Mouse (Mus musculus): Measurements from ENCODE around the gene Pdia2.
"Not testable (repeated sequence)": the region's sequence is repeated elsewhere in the genome, so short reads cannot be mapped to it uniquely, and the experiment has no call there.

Pdia2 gene

DNA sequence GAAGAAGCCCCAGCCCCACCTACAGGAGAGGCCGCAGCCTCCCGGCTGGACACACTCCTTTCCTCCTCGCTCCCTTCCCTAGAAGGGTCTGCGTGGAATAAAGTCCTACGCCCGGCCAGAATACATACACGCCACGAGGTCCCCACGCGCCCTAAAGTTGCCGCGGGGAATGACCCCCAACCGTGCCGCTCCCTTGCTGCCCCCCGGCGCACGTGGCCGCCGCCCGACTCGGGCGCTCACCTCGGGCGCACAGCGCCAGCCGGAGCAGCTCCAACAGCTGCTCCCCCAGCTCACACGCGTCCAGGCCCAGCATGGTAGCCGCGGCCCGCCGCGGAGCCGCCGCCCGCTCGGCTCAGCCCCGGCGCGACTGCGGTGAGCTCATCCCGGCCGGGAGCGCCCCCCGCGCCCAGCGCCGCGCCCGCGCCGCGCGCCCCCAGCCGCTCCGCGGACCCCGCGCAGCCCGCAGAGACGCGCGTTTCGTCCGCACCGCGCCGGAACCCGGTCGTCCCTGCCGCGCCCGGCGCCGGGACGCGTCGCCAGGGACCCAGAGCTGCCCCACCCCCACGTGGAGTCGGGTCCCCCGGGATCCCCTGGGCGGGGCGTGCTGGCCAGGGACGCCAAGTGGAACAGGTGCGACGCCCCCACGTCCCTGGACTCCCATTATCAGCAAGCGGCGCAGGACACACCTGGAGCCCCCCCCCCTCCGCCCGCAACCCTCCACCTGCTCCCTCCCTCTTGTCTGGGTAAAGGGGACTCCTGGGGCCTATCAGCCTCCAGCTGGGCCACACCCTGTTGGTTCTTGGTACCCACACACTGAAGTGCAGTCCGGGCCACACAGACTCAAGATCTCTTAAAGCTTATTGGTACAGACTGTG, 2.2 kb upstream of the Pdia2 start:
- peak; percentile 21 to 25 for DNase-seq (ENCODE audit: low spot score in 2 of 2)

DNA sequence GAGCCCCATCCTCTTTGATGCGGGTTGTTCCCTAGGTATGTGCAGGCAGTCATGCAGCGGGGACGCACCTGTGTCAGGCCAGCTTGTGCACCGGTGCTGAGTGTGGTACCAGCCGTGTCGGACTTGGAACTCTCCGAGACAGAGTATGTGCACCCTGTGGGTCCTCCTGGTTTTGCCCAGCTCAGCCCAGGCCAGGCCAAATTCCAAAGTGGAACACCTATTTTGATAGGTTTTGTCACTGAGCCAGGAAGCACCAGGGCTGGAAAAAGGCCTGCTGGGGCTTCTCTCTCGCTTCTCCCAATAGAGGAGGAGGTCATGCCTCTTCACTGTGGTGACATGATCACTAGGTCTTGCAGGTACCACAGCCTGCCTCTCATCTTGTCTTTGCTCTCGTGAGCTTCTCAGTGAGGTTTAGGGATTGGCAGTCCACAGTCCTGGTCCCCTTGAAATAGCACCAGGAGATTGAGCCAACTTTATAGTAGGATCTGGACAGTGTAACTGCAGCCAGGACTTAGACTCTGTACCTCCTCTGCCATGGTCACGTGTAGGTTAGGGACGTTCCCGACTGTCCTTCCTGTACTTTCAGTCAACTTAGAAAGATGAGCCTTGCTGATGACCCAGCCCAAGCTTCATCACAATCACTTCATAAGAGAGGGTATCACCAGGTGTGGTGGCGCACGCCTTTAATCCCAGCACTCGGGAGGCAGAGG, 6.3 kb downstream of the Pdia2 start:
- no peak for DNase-seq (ENCODE audit: low spot score in 2 of 2)

DNA sequence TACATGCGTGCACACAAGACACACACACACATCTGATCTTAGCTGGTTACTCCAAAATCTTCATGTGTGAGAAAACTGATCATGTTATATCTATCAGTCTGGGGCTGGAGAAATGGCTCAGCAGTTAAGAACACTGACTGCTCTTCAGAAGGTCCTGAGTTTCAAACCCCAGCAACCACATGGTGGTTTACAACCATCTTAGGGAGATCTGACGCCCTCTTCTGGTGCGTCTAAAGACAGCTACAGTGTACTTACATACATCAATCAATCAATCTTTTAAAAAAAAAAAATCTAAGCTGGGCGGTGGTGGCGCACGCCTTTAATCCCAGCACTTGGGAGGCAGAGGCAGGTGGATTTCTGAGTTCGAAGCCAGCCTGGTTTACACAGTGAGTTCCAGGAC, 7.4 kb downstream of the Pdia2 start:
- DNase-seq (ENCODE audit: low spot score in 2 of 2): not testable (repeated sequence)

DNA sequence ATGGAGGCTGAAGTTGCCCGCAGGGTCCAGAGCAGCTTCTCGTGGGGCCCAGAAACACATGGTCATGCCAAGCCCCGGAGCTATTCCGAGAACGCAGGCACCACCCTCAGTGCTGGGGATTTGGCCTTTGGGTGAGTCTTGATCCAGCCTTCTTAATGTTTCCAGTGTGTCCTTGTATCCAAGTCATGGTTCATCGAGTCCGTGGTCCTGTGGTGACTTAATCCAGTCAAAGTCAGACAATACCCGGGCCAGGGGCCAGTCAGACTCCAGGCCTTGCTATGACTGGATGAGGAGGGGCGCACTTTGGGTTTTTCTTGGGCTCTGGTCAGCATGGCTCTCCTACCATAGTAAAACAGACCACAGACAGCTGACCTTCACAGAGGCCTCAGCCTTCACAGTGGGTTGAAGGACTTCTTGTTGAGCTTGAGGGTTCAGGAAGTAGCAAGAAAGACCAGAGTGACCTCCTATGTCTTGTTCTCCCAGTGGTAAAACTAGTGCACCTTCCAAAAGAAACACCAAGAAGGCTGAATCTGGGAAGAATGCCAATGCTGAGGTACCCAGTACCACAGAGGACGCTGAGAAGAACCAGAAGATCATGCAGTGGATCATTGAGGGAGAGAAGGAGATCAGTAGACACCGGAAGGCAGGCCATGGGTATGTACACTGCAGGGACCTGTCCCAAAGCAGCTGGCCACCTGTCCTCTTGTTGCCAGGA, 10.6 kb downstream of the Pdia2 start:
- no peak for DNase-seq (ENCODE audit: low spot score in 2 of 2)

DNA sequence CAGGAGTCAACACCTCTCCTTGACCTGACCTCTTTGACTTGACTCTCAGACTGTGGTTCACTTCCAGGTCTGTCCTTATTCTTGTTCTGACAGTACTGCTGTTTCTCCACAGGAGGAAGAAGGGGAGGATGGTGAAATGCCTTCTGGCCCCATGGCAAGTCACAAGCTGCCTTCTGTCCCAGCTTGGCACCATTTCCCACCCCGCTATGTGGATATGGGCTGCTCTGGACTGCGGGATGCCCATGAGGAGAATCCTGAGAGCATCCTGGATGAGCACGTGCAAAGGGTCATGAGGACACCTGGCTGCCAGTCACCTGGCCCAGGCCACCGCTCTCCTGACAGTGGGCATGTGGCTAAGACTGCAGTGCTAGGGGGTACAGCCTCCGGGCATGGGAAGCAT, 11.3 kb downstream of the Pdia2 start:
- no peak for DNase-seq (ENCODE audit: low spot score in 2 of 2)

DNA sequence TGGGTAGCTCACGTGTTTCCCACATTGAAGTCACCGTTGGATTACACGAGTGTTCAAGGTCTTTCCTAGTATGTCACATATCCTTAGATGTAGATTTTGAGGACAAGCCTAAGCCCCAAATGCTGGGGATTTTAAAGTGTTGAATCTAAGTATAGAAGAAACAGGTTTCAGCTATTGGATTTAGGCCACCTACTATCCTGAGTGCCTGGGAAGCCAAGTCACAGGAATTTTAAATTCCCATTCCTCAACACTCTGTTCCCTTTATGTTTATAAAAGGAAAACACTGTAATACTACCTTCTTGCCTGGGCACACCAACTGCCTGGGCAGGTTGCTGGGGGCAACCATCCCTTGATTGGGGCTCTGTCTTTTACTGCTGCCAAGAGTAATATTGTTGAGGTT, 17.7 kb downstream of the Pdia2 start:
- DNase-seq (ENCODE audit: low spot score in 2 of 2): peak in 1 of 2 experiments; percentile 19

DNA sequence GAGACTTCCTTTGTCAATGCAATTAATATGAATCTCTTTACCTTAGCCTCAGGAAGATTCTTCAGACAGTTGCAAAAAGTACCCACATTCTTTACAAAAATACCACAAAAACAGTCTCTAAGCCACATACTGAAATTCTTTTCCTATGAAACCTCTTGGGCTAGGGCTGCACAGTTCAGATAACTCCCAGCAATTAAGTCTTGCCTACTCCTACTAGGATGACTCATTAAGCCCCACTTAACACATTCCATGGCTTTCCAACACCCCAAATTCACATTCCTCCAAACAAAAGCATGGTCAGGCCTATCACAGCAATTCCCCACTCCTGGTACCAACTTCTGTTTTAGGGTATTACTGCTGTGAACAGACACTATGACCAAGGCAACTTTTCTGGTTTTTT, 20.3 kb downstream of the Pdia2 start:
- DNase-seq (ENCODE audit: low spot score in 2 of 2): no peak

DNA sequence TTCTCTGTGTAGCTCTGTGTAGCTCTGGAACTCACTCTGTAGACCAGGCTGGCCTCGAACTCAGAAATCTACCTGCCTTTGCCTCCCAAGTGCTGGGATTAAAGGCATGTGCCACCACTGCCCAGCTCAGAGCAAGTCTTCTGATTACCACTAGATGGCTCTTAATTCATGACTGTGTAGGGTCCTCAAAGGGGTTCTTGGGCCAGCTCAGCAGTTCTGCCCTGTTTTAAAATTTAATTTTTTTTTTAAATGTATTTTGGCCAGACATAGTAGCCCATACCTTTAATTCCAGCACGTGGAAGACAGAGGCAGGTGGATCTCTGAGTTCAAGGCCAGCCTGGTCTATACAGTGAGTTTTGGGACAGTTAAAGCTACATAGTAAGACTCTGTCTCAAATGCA, 23.6 kb downstream of the Pdia2 start:
- DNase-seq (ENCODE audit: low spot score in 2 of 2): not testable (repeated sequence)

DNA sequence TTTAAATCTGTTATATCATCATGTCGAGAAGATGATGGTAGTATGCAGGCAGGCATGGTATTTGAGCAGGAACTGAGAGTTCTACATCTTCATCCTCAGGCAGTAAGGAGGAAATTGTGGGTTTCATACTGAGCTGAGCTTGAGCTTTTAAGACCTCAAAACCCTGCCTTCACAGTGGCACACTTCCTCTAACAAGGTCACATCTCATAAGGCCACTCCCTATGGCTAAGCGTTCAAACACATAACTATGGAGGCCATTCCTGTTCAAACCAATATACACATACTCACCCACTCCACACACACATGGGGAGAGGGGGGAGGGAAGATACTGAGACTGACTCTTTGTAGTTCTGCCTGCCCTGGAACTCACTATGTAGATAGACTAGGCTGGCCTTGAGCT, 30.8 kb downstream of the Pdia2 start:
- no peak for DNase-seq (ENCODE audit: low spot score in 2 of 2)

DNA sequence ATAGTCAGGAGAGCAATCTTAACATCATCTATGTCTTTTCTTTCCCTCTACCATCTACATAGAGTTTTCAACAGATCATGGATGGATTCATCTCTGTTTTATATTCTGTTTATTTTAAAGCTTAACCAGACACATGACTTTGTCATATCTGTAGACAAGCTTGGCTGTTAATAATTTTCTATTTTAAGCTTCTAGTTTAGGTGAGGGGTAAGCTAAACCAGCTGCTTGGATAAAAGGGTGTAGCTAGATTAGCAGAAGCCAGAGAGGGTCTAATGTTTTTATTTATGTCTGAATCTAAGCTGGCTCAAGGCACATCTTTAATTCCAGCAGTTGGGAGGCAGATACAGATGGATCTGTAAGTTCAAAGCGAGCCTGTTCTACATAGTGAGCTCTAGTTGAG, 36.2 kb downstream of the Pdia2 start:
- DNase-seq (ENCODE audit: low spot score in 2 of 2): no peak

DNA sequence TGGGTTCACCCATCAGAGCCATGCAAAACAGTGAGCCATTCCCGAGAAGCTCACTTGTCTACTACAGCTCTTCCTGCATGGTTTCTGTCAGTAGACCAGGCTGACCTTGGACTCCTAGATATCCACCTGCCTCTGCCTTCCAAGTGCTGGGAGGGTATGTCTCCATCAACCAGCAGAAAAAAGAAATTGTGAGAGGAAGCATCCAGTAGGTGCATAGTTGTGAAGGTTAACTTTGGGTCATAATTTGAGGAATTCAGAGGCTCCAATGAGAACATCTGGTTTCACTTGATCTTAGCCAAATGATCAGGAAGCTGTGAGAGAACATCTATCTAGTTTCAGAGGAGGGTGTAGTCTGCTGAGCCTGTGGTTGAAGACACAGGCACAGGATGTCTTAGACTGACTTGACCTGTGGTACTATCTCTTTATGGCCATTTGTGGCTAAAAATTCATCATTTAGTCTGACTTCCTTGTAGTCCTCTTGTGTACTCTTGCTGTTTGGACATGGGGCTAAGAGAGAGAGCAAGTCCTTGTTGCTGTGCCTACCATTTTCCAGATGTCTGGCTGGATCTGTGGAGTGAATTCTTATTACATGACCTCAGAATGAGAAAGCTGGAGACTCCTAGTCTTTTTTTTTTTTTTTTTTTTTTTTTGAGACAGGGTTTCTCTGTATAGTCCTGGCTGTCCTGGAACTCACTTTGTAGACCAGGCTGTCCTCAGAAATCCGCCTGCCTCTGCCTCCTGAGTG, 46.8 kb downstream of the Pdia2 start:
- DNase-seq (ENCODE audit: low spot score in 2 of 2): no peak

DNA sequence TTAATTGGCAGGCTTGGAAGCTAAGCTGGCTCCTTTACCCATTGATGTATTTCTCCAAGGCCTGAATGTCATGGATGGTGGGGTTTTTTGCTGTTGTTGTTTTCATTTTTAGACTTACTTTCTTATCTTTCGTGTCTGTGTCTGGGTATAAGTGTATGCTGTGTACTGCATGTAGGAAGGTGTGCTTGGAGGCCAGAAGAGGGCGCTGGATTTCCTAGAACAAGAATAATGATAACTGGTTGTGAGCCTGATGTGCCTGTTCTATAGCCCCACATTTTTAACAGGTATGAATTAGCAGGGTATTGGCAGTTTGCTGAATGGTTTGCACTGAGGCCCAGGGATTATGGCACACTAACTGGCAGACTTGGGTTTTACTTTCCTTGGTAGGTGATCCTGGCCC, 49.8 kb downstream of the Pdia2 start:
- no peak for DNase-seq (ENCODE audit: low spot score in 2 of 2)

Measured in frontal cortex, postnatal 36 days (tissue).